Mouse (Mus musculus) spleen, adult 2 months (tissue): Measurements from ENCODE around the gene Dhx34. TPM values are rescaled to one million over a fixed set of nuclear protein-coding genes. Genes with fewer than 3 reads are reported as not detected.

Experiments used
- DNase-seq, 2 experiments: peaks; one replicate each; pipeline versions ENCODE4 v3.0.0 to v3.0.0-alpha.2; 2012 to 2021; ENCODE audit warnings: low spot score in 2 of 2, low read depth in 1 of 2
- H3K27ac ChIP-seq: fragments of 200-500 bp; 2 replicates; pipeline ENCODE4 v1.5.1; 2012; ENCODE audit warnings: low read length, inconsistent platforms; ENCODE audit not compliant: insufficient read depth
- H3K27me3 ChIP-seq: fragments of 200-500 bp; 2 replicates; pipeline ENCODE4 v1.6.1; 2012; ENCODE audit warnings: mild to moderate bottlenecking, moderate library complexity, low read length, inconsistent platforms; ENCODE audit not compliant: control insufficient read depth, insufficient read depth
- H3K36me3 ChIP-seq: fragments of 200-500 bp; 2 replicates; pipeline ENCODE4 v1.6.1; 2012; ENCODE audit warnings: mild to moderate bottlenecking, low read length, inconsistent platforms; ENCODE audit not compliant: control insufficient read depth, insufficient read depth
- H3K4me1 ChIP-seq: fragments of 200-500 bp; 2 replicates; pipeline ENCODE4 v1.6.1; 2011; ENCODE audit warnings: inconsistent platforms; ENCODE audit not compliant: control insufficient read depth, insufficient read depth, insufficient read length
- H3K4me3 ChIP-seq: fragments of 200-500 bp; 2 replicates; pipeline ENCODE4 v1.5.1; 2011; ENCODE audit warnings: mild to moderate bottlenecking, inconsistent platforms; ENCODE audit not compliant: insufficient read depth, insufficient read length; ENCODE audit errors: extremely low read depth
- CTCF ChIP-seq: fragments of 200-500 bp; IDR thresholded peaks from 2 replicates; pipeline ENCODE4 v1.5.1; 2011; ENCODE audit warnings: mild to moderate bottlenecking, inconsistent platforms; ENCODE audit not compliant: insufficient read depth, insufficient read length, insufficient replicate concordance; ENCODE audit errors: extremely low read depth
- POLR2A ChIP-seq: fragments of 200-500 bp; IDR thresholded peaks from 2 replicates; pipeline ENCODE4 v1.6.1; 2011; ENCODE audit warnings: low read depth, low read length, inconsistent platforms
- WGBS: fragments of 180-500 bp; shearing (Covaris S2); methylation state at CpG from one replicate; pipeline ENCODE4 v1.1.7; 2018; 5-methylcytosine and 5-hydroxymethylcytosine counted together
- polyA plus RNA-seq: library from polyadenylated mRNA; depleted of rRNA; stranded (reverse); fragments of >200 nt; gene quantifications from 2 replicates; pipeline ENCODE4 v1.2.3, GENCODE M21; 2012

Gene Dhx34
- polyA plus RNA-seq, 1 experiment, result 49.3 TPM

DNA sequence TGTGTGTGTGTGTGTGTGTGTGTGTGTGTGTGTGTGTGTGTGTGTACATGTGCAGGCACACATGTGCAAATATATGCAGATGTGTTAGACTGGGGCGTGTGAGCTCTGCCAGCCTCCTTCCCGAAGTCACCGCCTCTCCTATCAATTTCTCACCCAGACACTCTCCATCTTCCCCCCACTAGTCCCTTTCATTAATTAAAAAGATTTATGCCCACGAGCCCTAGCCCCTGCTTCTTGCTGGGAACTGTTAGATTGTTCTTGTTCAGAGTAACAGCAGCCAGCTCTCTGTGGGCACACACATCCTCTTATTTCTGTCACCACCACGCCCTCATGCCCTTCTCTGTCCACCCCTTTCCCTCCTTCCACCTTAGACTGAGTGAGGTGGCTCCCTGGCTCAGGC, 48.7 kb downstream of the Dhx34 start:
- DNase-seq, result no peak
- peaks cover 2% of the 10 kb centered on the region; the same call in 1 of the 2 replicates for H3K4me1 ChIP-seq
- H3K27ac ChIP-seq, result no peak overlapping the region
- H3K27me3 ChIP-seq, result peaks cover 5% of the 10 kb centered on the region
- H3K36me3 ChIP-seq, result no peaks in the 10 kb centered on the region
- no peak overlapping the region for H3K4me3 ChIP-seq
- TF ChIP-seq CTCF (no peak), POLR2A (no peak)
- WGBS, result 43% methylated on average over 5 of the region's 5 CpGs

DNA sequence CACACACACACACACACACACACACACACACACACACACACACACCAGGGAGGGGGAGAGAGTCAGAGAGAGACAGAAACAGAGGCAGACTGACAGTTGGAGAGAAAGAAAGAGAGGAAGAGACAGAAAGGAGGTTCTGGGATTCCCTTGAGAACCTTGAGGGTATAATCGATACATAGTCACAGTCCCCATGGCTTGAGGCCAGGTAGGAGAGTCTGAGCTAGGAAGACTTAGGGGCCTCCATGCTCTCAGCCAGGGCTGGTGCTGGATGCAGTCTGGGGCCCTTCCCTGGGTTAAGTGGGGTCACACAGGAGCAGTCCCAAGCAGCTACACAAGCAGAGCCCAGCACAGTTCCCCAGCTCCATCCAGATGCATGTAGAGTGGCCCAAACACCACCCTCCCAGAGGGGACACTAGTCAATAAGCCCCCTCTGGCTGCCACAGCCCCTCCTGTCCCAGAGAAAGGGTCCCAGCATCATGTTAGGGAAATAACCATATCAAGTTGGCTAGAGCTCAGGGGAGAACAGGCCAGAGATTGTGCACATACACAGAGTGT, 49.2 kb downstream of the Dhx34 start:
- no peaks in the 10 kb centered on the region for H3K36me3 ChIP-seq
- DNase-seq, result no peak
- H3K27me3 ChIP-seq, result peaks cover 5% of the 10 kb centered on the region
- H3K4me3 ChIP-seq, result no peak overlapping the region
- WGBS, result 29% methylated on average over 1 of the region's 1 CpGs
- peaks cover 2% of the 10 kb centered on the region; the same call in 1 of the 2 replicates for H3K4me1 ChIP-seq
- TF ChIP-seq POLR2A, result no peak
- TF ChIP-seq CTCF, result no peak
- no peak overlapping the region for H3K27ac ChIP-seq

DNA sequence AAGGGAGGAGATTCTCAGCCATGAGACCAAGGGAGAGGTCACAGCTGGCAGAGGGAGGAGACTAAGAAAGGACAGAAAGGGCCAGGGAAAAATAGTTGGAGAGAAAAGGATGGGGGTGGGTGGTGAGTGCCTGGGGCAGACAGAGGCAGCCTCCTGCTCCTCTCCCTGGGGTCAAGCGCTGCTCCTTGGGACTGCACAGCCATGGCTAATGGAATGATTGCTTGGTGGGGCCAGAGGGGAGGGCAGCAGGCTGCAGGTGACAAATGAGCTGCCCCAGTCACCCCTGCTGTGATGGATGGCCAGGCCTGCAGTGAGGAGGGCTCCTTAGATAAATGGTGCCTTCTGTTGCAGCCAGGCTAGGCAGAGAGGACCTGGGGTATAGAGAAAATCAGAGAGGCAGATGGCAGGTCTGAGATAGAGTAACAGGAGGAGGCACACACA, 49.7 kb downstream of the Dhx34 start:
- H3K27ac ChIP-seq, result no peak overlapping the region

DNA sequence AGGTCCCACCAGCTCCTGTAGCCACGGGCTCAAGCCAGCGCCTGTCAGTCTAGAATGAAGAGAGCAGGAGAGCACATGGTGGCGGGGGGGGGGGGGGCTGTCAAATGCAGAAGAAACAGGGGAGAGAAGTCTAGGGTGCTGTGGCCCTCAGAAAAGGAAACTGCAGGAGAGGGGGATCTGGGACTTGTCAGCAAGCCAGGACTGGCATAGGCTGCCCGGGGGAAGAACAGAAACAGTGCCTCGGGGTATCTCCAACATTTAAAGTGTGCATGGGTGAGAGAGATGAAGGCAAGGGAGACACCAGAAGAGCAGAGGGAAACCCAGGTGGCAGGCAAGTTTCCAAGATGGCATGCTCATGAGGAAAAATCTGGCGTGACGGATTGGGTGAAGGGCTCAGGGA, 59.8 kb downstream of the Dhx34 start:
- H3K36me3 ChIP-seq, result no peaks in the 10 kb centered on the region
- H3K27ac ChIP-seq, result no peak overlapping the region
- H3K4me3 ChIP-seq, result no peak overlapping the region
- H3K27me3 ChIP-seq, result peaks cover 6% of the 10 kb centered on the region
- no peak for TF ChIP-seq POLR2A
- H3K4me1 ChIP-seq, result peaks cover 4% of the 10 kb centered on the region; the same call in 1 of the 2 replicates
- DNase-seq, result no peak
- 74% methylated on average over 7 of the region's 7 CpGs for WGBS

More for the DNA sequence above, 49.7 kb downstream of the Dhx34 start:
- no peak for DNase-seq
- WGBS, result 36% methylated on average over 1 of the region's 1 CpGs
- no peak for TF ChIP-seq CTCF
- no peak for TF ChIP-seq POLR2A
- H3K4me3 ChIP-seq, result no peak overlapping the region
- H3K4me1 ChIP-seq, result peaks cover 2% of the 10 kb centered on the region; the same call in 1 of the 2 replicates
- H3K36me3 ChIP-seq, result no peaks in the 10 kb centered on the region
- H3K27me3 ChIP-seq, result peaks cover 5% of the 10 kb centered on the region

DNA sequence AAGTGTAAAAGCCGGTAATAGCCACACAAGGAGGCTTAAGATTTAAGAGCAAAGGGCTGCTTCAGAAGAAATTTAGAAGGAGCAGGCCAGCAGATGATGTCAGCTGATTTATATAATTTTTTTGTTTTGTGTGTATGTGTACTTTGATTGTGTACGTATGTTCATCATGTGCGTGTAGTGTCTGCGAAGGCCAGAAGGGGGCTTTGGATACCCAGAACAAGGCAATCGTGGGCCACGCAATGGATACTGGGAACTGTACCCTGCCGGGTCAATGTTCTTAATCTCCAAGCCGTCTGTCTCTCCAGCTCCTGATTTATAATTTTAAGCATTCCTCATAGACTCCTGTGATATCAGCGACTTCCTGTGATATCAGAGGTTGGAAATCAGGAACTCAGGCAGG, 60.5 kb downstream of the Dhx34 start:
- Histone ChIP-seq H3K27me3 (peaks cover 6% of the 10 kb centered on the region), H3K4me3 (no peak overlapping the region), H3K4me1 (peaks cover 4% of the 10 kb centered on the region; the same call in 1 of the 2 replicates), H3K27ac (no peak overlapping the region), H3K36me3 (no peaks in the 10 kb centered on the region)
- TF ChIP-seq CTCF (no peak), POLR2A (no peak)
- WGBS, result 92% methylated on average over 9 of the region's 9 CpGs
- no peak for DNase-seq

DNA sequence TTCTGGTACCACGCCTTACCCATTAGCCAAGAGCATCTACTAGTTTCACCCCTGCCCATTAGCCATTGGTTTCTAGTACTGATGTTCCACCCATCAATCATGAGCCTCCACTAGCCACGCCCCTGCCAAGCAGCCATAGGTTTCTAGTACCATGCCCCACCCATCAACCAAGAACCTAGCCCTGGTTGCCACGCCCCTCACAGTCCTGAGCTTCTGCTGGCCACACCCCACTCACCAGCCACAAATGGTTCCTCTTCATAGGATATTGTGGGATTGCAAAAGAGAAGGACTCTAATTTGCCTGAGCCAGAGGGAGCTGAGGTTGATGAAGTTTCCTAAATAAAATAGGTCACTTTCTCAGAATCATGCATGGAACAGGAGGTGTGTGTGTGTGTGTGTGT, 61.1 kb downstream of the Dhx34 start:
- 62% methylated on average over 3 of the region's 3 CpGs for WGBS
- Histone ChIP-seq H3K27ac (no peak overlapping the region), H3K4me1 (peaks cover 4% of the 10 kb centered on the region; the same call in 1 of the 2 replicates), H3K27me3 (peaks cover 6% of the 10 kb centered on the region), H3K4me3 (no peak overlapping the region), H3K36me3 (no peaks in the 10 kb centered on the region)
- no peak for DNase-seq
- TF ChIP-seq POLR2A (no peak), CTCF (no peak)

DNA sequence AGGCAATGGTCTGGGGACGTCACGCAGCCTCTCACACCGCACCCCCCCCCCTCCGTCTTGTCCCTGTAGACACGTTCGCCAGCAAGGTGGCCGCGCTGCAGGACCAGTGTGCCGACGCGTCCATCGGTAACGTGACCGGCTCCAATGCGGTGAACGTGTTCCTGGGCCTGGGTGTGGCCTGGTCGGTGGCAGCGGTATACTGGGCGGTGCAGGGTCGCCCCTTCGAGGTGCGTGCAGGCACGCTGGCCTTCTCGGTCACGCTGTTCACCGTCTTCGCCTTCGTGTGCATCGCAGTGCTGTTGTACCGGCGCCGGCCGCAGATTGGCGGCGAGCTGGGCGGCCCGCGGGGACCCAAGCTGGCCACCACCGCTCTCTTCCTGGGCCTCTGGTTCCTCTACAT, 63.1 kb downstream of the Dhx34 start:
- DNase-seq, result no peak
- H3K36me3 ChIP-seq, result no peaks in the 10 kb centered on the region
- TF ChIP-seq POLR2A (no peak), CTCF (no peak)
- no peak overlapping the region for H3K27ac ChIP-seq
- peaks cover 6% of the 10 kb centered on the region for H3K27me3 ChIP-seq
- 19% methylated on average over 39 of the region's 39 CpGs for WGBS
- no peak overlapping the region for H3K4me3 ChIP-seq
- H3K4me1 ChIP-seq, result peaks cover 4% of the 10 kb centered on the region; the same call in 1 of the 2 replicates
